Comparison of ENCODE assay signal across 8 mouse cellular contexts in the genomic region with DNA sequence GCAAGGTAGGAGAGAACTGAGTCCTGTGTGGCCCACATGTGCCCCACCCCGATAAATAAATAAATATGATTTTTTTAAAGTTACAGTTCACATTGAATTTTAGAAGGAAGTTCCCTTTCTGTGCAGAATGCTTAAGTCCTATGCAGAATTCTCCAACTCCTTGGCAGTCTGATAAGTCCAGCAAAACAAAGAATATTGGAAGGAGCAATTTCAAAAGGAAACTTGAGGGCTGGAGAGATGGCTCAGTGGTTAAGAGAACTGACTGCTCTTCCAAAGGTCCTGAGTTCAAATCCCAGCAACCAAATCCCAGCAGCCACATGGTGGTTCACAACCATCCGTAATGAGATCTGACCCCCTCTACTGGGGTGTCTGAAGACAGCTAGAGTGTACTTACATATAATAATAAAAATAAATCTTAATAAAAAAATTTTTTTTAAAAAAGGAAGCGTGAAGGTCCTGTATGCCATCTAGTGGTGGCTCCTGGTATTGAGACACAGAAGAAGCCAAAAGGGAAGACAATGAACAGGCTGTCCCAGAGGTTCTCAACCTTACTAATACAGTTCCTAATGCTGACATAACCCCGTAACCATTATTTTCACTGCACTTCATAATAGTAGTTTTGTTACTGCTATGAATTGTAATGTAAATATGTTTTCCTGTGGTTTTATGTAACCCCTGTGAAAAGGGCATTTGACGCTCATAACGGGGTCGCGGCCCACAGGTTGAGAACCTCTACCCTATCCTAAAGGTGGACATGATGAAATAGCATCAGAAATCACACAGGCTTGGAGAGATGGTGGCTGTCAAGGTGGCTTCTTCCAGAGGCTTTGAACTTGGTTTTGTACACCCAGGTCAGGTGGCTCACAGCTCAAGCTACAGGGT. TPM values are rescaled to one million over a fixed set of nuclear protein-coding genes. Genes with fewer than 3 reads are reported as not detected.
DNase-seq lines count a peak whose midpoint lies in the region; ATAC-seq and TF ChIP-seq lines count a peak whose summit lies in the region.

No protein-coding gene starts in this region.

- TF ChIP-seq CTCF in heart, postnatal 0 days (IDR thresholded peaks at IDR 0.05; ENCODE audit: low read depth) = peak; percentile 64

- H3K27ac ChIP-seq in heart, postnatal 0 days (ENCODE audit: low read depth) = no peak overlapping the region
- no peak overlapping the region for H3K27ac ChIP-seq in heart, embryonic 12.5 days (ENCODE audit: poor library complexity, severe bottlenecking)
- H3K27ac ChIP-seq in midbrain, embryonic 12.5 days (replicated peaks) = no peak overlapping the region
- no peak overlapping the region for H3K27ac ChIP-seq in midbrain, embryonic 16.5 days (ENCODE audit: low read length)

- H3K27me3 ChIP-seq in heart, postnatal 0 days (ENCODE audit: control insufficient read depth, insufficient read depth, low read length) = no peaks in the 10 kb centered on the region
- H3K27me3 ChIP-seq in heart, embryonic 12.5 days (replicated peaks) = peaks cover 3% of the 10 kb centered on the region
- no peaks in the 10 kb centered on the region; the same call in 1 of the 2 replicates for H3K27me3 ChIP-seq in midbrain, embryonic 12.5 days
- no peaks in the 10 kb centered on the region for H3K27me3 ChIP-seq in midbrain, embryonic 16.5 days (ENCODE audit: control insufficient read depth, insufficient read depth, low read depth, low read length)

- no peak overlapping the region for H3K9ac ChIP-seq in heart, postnatal 0 days (replicated peaks; ENCODE audit: low read depth, low read length)
- H3K9ac ChIP-seq in heart, embryonic 12.5 days = no peak overlapping the region
- H3K9ac ChIP-seq in midbrain, embryonic 12.5 days (replicated peaks) = no peak overlapping the region
- H3K9ac ChIP-seq in midbrain, embryonic 16.5 days (ENCODE audit: low read depth, low read length) = no peak overlapping the region

- H3K9me3 ChIP-seq in heart, postnatal 0 days (replicated peaks; ENCODE audit: control insufficient read depth, low read length) = no peaks in the 10 kb centered on the region
- no peaks in the 10 kb centered on the region for H3K9me3 ChIP-seq in heart, embryonic 12.5 days (replicated peaks)
- no peaks in the 10 kb centered on the region for H3K9me3 ChIP-seq in midbrain, embryonic 12.5 days
- H3K9me3 ChIP-seq in midbrain, embryonic 16.5 days (replicated peaks; ENCODE audit: control insufficient read depth, low read length, poor library complexity, severe bottlenecking) = no peaks in the 10 kb centered on the region

- 65% methylated on average over 8 of the region's 8 CpGs for WGBS in heart, postnatal 0 days
- WGBS in heart, embryonic 12.5 days = 68% methylated on average over 8 of the region's 8 CpGs
- WGBS in midbrain, embryonic 12.5 days = 72% methylated on average over 8 of the region's 8 CpGs
- 74% methylated on average over 8 of the region's 8 CpGs for WGBS in midbrain, embryonic 16.5 days

- no peak for ATAC-seq in heart, postnatal 0 days (ENCODE audit: insufficient read depth, low read depth)
- ATAC-seq in heart, embryonic 12.5 days (ENCODE audit: insufficient number of reproducible peaks, low FRiP score) = no peak
- ATAC-seq in midbrain, embryonic 12.5 days (ENCODE audit: low FRiP score, low read depth) = 0 out of 2 replicates have a peak, but pooled peaks have one; percentile 36
- no peak for ATAC-seq in midbrain, embryonic 16.5 days

- H3K4me3 ChIP-seq in heart, postnatal 0 days (ENCODE audit: low read depth, low read length) = no peak overlapping the region
- H3K4me3 ChIP-seq in heart, embryonic 12.5 days = no peak overlapping the region
- no peak overlapping the region for H3K4me3 ChIP-seq in midbrain, embryonic 12.5 days
- H3K4me3 ChIP-seq in midbrain, embryonic 16.5 days (ENCODE audit: low read depth, low read length) = no peak overlapping the region

- peak; percentile 51 for DNase-seq in heart, postnatal 0 days (ENCODE audit: low spot score)
- DNase-seq in MN1 (ENCODE audit: low spot score) = peak; percentile 68
- DNase-seq in fibroblast of lung, adult 2 months (ENCODE audit: low read depth) = peak; percentile 28
- peak; percentile 73 for DNase-seq in retina, postnatal 1 day
- no peak for DNase-seq in adrenal gland, adult 18-20 months (ENCODE audit: low spot score in 2 of 2)

- H3K4me1 ChIP-seq in heart, postnatal 0 days (ENCODE audit: control insufficient read depth, insufficient read depth) = no peaks in the 10 kb centered on the region
- H3K4me1 ChIP-seq in heart, embryonic 12.5 days (replicated peaks) = no peaks in the 10 kb centered on the region
- H3K4me1 ChIP-seq in midbrain, embryonic 12.5 days = 0 out of 2 replicates have a peak, but pooled peaks cover under 1% of the 10 kb centered on the region
- H3K4me1 ChIP-seq in midbrain, embryonic 16.5 days (ENCODE audit: control insufficient read depth, insufficient read depth, low read length) = no peaks in the 10 kb centered on the region

- TF ChIP-seq EP300 in heart, postnatal 0 days (IDR thresholded peaks at IDR 0.05; ENCODE audit: low read depth) = no peak

- peaks cover 16% of the 10 kb centered on the region; the same call in 1 of the 2 replicates for H3K36me3 ChIP-seq in heart, postnatal 0 days (replicated peaks; ENCODE audit: control insufficient read depth, insufficient read depth, low read length)
- peaks cover 14% of the 10 kb centered on the region for H3K36me3 ChIP-seq in heart, embryonic 12.5 days
- peaks cover 25% of the 10 kb centered on the region for H3K36me3 ChIP-seq in midbrain, embryonic 12.5 days
- peaks cover 12% of the 10 kb centered on the region for H3K36me3 ChIP-seq in midbrain, embryonic 16.5 days (ENCODE audit: control insufficient read depth, insufficient read depth, low read length)

- no peak overlapping the region for H3K4me2 ChIP-seq in heart, postnatal 0 days (ENCODE audit: low read depth, low read length)
- H3K4me2 ChIP-seq in heart, embryonic 12.5 days = no peak overlapping the region
- no peak overlapping the region for H3K4me2 ChIP-seq in midbrain, embryonic 12.5 days (replicated peaks)
- no peak overlapping the region for H3K4me2 ChIP-seq in midbrain, embryonic 16.5 days (ENCODE audit: low read length)

RNA-seq across cellular contexts. Expression of gene Sbk1, which starts 25.4 kb away (rescaled TPM):
- 42.0 and 48.9 TPM in 2 replicates for total RNA-seq in heart, postnatal 0 days (2014; rRNA removed; ENCODE audit: low replicate concordance)
- polyA plus RNA-seq in heart, postnatal 0 days (2015; fragmentation: Nextera tagmentation; extraction: Ambion mirVana) = 14.9 and 17.4 TPM in 2 replicates
- 24.0 and 24.5 TPM in 2 replicates for polyA plus RNA-seq in heart, embryonic 12.5 days (2016; fragmentation: Nextera tagmentation; extraction: Ambion mirVana)
- 276 and 311 TPM in 2 replicates for polyA plus RNA-seq in midbrain, embryonic 12.5 days (2016; fragmentation: Nextera tagmentation; extraction: Ambion mirVana)
- polyA plus RNA-seq in midbrain, embryonic 16.5 days (2015; fragmentation: Nextera tagmentation; extraction: Ambion mirVana) = 233 and 251 TPM in 2 replicates
- 10 to 100 TPM; 46.2 to 99.7 TPM for total RNA-seq in adrenal gland, adult 18-20 months (2021)

Comparison
In these comparisons a context has a peak if more than half of its experiments do, and no peak if none do; other contexts are left out.
1. DNase-seq: peak in heart, postnatal 0 days (single experiment), MN1 (single experiment), fibroblast of lung, adult 2 months (single experiment) and retina, postnatal 1 day (single experiment); none in adrenal gland, adult 18-20 months (0 of 2).